ENCODE assay signal across 10 mouse cellular contexts in the genomic region with DNA sequence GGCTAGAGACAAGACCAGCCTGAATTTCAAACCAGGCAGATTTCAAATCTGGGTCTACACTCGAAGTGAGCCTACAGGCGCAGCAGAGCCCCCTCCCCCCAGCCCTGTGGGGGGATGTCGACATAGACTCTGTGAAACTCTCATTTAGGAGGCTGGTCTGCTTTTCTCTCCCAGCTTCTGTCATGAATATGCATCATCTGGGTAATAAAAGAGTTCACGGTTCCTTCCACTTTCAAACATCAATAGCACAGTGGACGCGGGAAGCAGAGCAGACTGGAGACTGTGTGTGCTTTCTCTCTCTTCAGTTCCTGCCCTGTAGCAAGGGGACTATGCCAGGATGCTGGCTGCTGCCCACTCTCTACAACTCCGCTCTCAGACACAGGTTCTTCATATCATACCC. TPM values are rescaled to one million over a fixed set of nuclear protein-coding genes. Genes with fewer than 3 reads are reported as not detected.
A peak's percentile ranks its signal among the peaks of the same experiment; 100 is the strongest.
DNase-seq lines count a peak whose midpoint lies in the region; ATAC-seq and TF ChIP-seq lines count a peak whose summit lies in the region.
"Had no signal": no experiment of that assay in that cellular context is flagged by ENCODE, and none has a peak within 500 bp of the region (broad histone marks: within the 10 kb centered on the region; RNA-seq: fewer than 3 reads in every experiment).

No protein-coding gene starts in this region.

- H3K36me3 ChIP-seq in liver, postnatal 0 days (replicated peaks; ENCODE audit: insufficient read depth, low read length): peaks cover 13% of the 10 kb centered on the region
- peaks cover 21% of the 10 kb centered on the region for H3K36me3 ChIP-seq in hindbrain, embryonic 12.5 days
- H3K36me3 ChIP-seq in neural tube, embryonic 13.5 days: peaks cover 18% of the 10 kb centered on the region
- peaks cover 12% of the 10 kb centered on the region for H3K36me3 ChIP-seq in thymus, adult 2 months (ENCODE audit: control insufficient read depth, insufficient read depth, low read length)

- H3K4me2 ChIP-seq in liver, postnatal 0 days (ENCODE audit: low read depth, low read length): no peak overlapping the region
- H3K4me2 ChIP-seq in hindbrain, embryonic 12.5 days (replicated peaks): peak overlapping the region; percentile 45
- H3K4me2 ChIP-seq in neural tube, embryonic 13.5 days: peak overlapping the region; percentile 48

- DNase-seq in cerebellum, adult 2 months: no peak
- DNase-seq in cerebellum, postnatal 25 days: no peak
- DNase-seq in liver, postnatal 0 days: no peak
- no peak for DNase-seq in liver
- no peak for DNase-seq in thymus, adult 2 months
- DNase-seq in heart, adult 18-20 months: no peak
- DNase-seq: right cerebral cortex, adult 18-20 months had no signal

- no peak for TF ChIP-seq EP300 in liver, postnatal 0 days (IDR thresholded peaks at IDR 0.05; ENCODE audit: low read depth)

- TF ChIP-seq POLR2A in cerebellum, adult 2 months (IDR thresholded peaks at IDR 0.05; ENCODE audit: borderline replicate concordance, insufficient read depth, low read length): no peak
- TF ChIP-seq POLR2A in thymus, adult 2 months (IDR thresholded peaks at IDR 0.05; ENCODE audit: control insufficient read depth, extremely low read depth, insufficient read depth, low read length, poor library complexity): no peak

- 59% methylated on average over 7 of the region's 7 CpGs for WGBS in cerebellum, adult 2 months
- 56% methylated on average over 7 of the region's 7 CpGs for WGBS in liver, postnatal 0 days (ENCODE audit: insufficient replicate concordance)
- WGBS in hindbrain, embryonic 12.5 days: 17% methylated on average over 7 of the region's 7 CpGs
- 9% methylated on average over 7 of the region's 7 CpGs for WGBS in neural tube, embryonic 13.5 days
- WGBS in thymus, adult 2 months: 65% methylated on average over 7 of the region's 7 CpGs

- TF ChIP-seq CTCF in cerebellum, adult 2 months (IDR thresholded peaks at IDR 0.05; ENCODE audit: borderline replicate concordance, insufficient read depth, low read depth, low read length): no peak
- no peak for TF ChIP-seq CTCF in liver, postnatal 0 days (IDR thresholded peaks at IDR 0.05; ENCODE audit: low read depth)
- TF ChIP-seq CTCF in thymus, adult 2 months (IDR thresholded peaks at IDR 0.05; ENCODE audit: borderline replicate concordance, control insufficient read depth, extremely low read depth, insufficient read depth, low read length, poor library complexity): no peak

- peak overlapping the region; percentile 23; the same call in 1 of the 2 replicates for H3K27ac ChIP-seq in cerebellum, adult 2 months (ENCODE audit: insufficient read depth, low read length)
- H3K27ac ChIP-seq in liver, postnatal 0 days (ENCODE audit: low read depth): 0 out of 2 replicates have a peak overlapping the region, but pooled peaks have one; percentile 3
- peak overlapping the region; percentile 91 for H3K27ac ChIP-seq in hindbrain, embryonic 12.5 days
- H3K27ac ChIP-seq in neural tube, embryonic 13.5 days (replicated peaks): peak overlapping the region; percentile 94
- no peak overlapping the region for H3K27ac ChIP-seq in thymus, adult 2 months (ENCODE audit: control insufficient read depth, insufficient read depth, low read length)
- H3K27ac ChIP-seq: liver, embryonic 14.5 days had no signal

- H3K9me3 ChIP-seq in liver, postnatal 0 days (ENCODE audit: low read length): no peaks in the 10 kb centered on the region
- H3K9me3 ChIP-seq in hindbrain, embryonic 12.5 days (replicated peaks): no peaks in the 10 kb centered on the region
- H3K9me3 ChIP-seq in neural tube, embryonic 13.5 days: no peaks in the 10 kb centered on the region

- peaks cover 3% of the 10 kb centered on the region; the same call in 1 of the 2 replicates for H3K4me1 ChIP-seq in cerebellum, adult 2 months (ENCODE audit: control insufficient read depth, insufficient read depth, low read length)
- H3K4me1 ChIP-seq in liver, postnatal 0 days (ENCODE audit: insufficient read depth): peaks cover 88% of the 10 kb centered on the region
- peaks cover 88% of the 10 kb centered on the region for H3K4me1 ChIP-seq in hindbrain, embryonic 12.5 days
- H3K4me1 ChIP-seq in neural tube, embryonic 13.5 days (replicated peaks): peaks cover 99% of the 10 kb centered on the region
- H3K4me1 ChIP-seq in thymus, adult 2 months (replicated peaks; ENCODE audit: control insufficient read depth, insufficient read depth, low read length): peaks cover 53% of the 10 kb centered on the region

- H3K27me3 ChIP-seq in cerebellum, adult 2 months (ENCODE audit: control insufficient read depth, insufficient read depth, low read length): no peaks in the 10 kb centered on the region
- H3K27me3 ChIP-seq in liver, postnatal 0 days (ENCODE audit: insufficient read depth, low read length): no peaks in the 10 kb centered on the region
- H3K27me3 ChIP-seq in hindbrain, embryonic 12.5 days: no peaks in the 10 kb centered on the region
- no peaks in the 10 kb centered on the region for H3K27me3 ChIP-seq in neural tube, embryonic 13.5 days
- H3K27me3 ChIP-seq in thymus, adult 2 months (ENCODE audit: control insufficient read depth, insufficient read depth, low read length): no peaks in the 10 kb centered on the region

- H3K9ac ChIP-seq in liver, postnatal 0 days (replicated peaks): no peak overlapping the region
- peak overlapping the region; percentile 58 for H3K9ac ChIP-seq in hindbrain, embryonic 12.5 days
- peak overlapping the region; percentile 55 for H3K9ac ChIP-seq in neural tube, embryonic 13.5 days
- H3K9ac ChIP-seq: liver, embryonic 14.5 days had no signal

- no peak for ATAC-seq in liver, postnatal 0 days
- ATAC-seq in hindbrain, embryonic 12.5 days (ENCODE audit: low FRiP score): peak; percentile 60
- peak; percentile 37 for ATAC-seq in neural tube, embryonic 13.5 days (ENCODE audit: low read depth)

- H3K4me3 ChIP-seq in cerebellum, adult 2 months (replicated peaks; ENCODE audit: insufficient read depth, low read depth, low read length): no peak overlapping the region
- no peak overlapping the region for H3K4me3 ChIP-seq in liver, postnatal 0 days (ENCODE audit: low read depth, low read length)
- 0 out of 2 replicates have a peak overlapping the region, but pooled peaks have one; percentile 6 for H3K4me3 ChIP-seq in hindbrain, embryonic 12.5 days
- no peak overlapping the region for H3K4me3 ChIP-seq in neural tube, embryonic 13.5 days
- no peak overlapping the region for H3K4me3 ChIP-seq in thymus, adult 2 months (ENCODE audit: control insufficient read depth, insufficient read depth, low read length)

RNA-seq across cellular contexts. Expression of gene Notch1, which starts 30.8 kb away (rescaled TPM):
- 10.5 and 11.6 TPM in 2 replicates for polyA plus RNA-seq in cerebellum, adult 2 months (2012; rRNA removed)
- 2.0 and 2.1 TPM in 2 replicates for polyA plus RNA-seq in liver, postnatal 0 days (2015; fragmentation: Nextera tagmentation; extraction: Ambion mirVana)
- polyA plus RNA-seq in hindbrain, embryonic 12.5 days (2016; fragmentation: Nextera tagmentation; extraction: Ambion mirVana): 38.0 and 41.0 TPM in 2 replicates
- polyA plus RNA-seq in neural tube, embryonic 13.5 days (2015; fragmentation: Nextera tagmentation; extraction: Ambion mirVana): 19.3 and 20.5 TPM in 2 replicates
- 159 and 219 TPM in 2 replicates for polyA plus RNA-seq in thymus, adult 2 months (2012; rRNA removed)
- total RNA-seq in heart, adult 18-20 months (2021): 10 to 100 TPM; 29.8 to 30.5 TPM

RNA-seq across cellular contexts. Expression of gene Sec16a, which starts 40.7 kb away (rescaled TPM):
- polyA plus RNA-seq in cerebellum, adult 2 months (2012; rRNA removed): 43.2 and 44.6 TPM in 2 replicates
- 7.8 and 8.0 TPM in 2 replicates for polyA plus RNA-seq in liver, postnatal 0 days (2015; fragmentation: Nextera tagmentation; extraction: Ambion mirVana)
- polyA plus RNA-seq in hindbrain, embryonic 12.5 days (2016; fragmentation: Nextera tagmentation; extraction: Ambion mirVana): 32.3 and 35.3 TPM in 2 replicates
- 18.4 and 20.7 TPM in 2 replicates for polyA plus RNA-seq in neural tube, embryonic 13.5 days (2015; fragmentation: Nextera tagmentation; extraction: Ambion mirVana)
- 129 and 147 TPM in 2 replicates for polyA plus RNA-seq in thymus, adult 2 months (2012; rRNA removed)
- 10 to 100 TPM; 38.9 to 39.2 TPM for total RNA-seq in heart, adult 18-20 months (2021)
